Mouse (Mus musculus): Measurements from ENCODE around the gene Abhd16b.

GRCm38 (mm10) chr2:181498644-181499043 is 5.6 kb downstream of the Abhd16b start:
- TF ChIP-seq CTCF (IDR thresholded peaks at IDR 0.05; ENCODE audit: low read depth) = no peak
- TF ChIP-seq EP300 (IDR thresholded peaks at IDR 0.05; ENCODE audit: low read depth) = no peak
